Mouse (Mus musculus) megakaryocyte-erythroid progenitor cell, adult 5 weeks (primary cell): ENCODE data around the gene Sdad1. TPM values are rescaled to one million over a fixed set of nuclear protein-coding genes. Genes with fewer than 3 reads are reported as not detected.

Experiments used
- polyA plus RNA-seq: library from polyadenylated mRNA; stranded (reverse); fragments of >175 nt; gene quantifications from 2 replicates; pipeline ENCODE4 v1.2.3, GENCODE M21; 2012

The Sdad1 gene
- 31.9 and 33.4 TPM in 2 replicates for polyA plus RNA-seq

DNA sequence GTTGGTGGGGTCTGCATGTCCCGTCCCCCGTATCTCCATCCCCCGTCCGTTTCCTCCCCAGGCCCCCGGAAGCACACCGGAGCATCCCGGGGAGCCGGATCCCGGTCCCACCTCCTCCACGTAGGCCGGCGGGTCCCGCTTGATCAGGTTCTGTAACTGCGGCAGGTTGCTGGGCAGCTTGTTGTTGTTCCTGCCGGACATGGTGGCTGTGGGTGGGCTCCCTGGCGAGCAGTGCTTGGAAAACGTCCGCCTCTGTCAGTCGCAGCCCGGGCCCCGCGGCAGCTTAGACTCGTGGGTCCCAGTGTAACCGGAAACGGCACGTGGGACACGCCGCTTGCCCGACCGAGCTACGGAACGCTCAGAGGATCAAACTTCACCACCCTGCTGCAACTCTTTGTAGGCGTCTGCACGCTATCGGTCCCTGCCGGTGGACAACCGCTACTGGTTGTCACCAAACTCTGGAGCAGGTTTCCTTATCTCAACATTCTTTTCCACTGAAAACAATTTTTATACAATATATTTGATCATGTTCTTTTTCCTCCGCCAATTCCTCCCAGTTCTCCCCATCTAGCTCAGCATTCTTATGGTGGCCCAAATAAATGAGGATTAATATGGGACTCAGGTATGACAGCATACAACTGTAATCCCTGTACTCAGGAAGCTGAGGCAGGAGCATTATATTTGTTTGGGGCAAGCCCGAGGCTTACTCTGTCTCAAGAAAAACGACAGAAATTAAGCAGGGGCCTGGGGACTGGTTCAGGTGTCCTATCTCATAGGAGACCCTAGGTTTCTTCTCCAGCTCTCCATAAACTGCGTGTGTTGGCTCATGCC is at the start of gene Sdad1:
TSS of gene Sdad1 (minus strand) at position 799 of the 831 bp plus-strand sequence.

GRCm38 (mm10) chr5:92348794-92349413 is 38.6 kb upstream of the Sdad1 start, which contains the start of gene Cxcl10:
TSS of gene Cxcl10 (minus strand) at chr5:92348889.

GRCm38 (mm10) chr5:92331635-92332338 is 21.5 kb upstream of the Sdad1 start, which contains the start of gene Art3:
TSS of gene Art3 (plus strand) at chr5:92331827.

DNA sequence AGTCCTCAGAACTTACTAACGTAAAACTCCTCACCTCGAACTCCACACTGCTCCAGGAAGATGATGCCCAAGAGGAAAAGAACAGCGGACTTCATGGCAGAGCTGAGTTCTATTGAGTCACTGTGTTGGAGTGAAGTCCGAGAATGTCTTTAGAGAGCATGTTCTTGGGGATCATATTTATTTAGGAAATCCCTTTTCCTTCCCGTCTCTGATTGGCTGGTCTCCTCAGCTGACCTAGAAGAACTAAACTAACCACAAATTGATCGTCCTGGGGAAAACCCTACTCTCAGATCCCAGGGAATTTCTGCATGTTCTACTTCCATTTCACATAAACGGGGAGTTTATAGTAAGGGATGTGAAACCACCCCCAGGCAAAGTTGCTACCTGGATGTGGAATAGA is 17.6 kb upstream of the Sdad1 start, which contains the start of gene Cxcl9:
TSS of gene Cxcl9 (minus strand) at position 151 of the 400 bp plus-strand sequence.

DNA sequence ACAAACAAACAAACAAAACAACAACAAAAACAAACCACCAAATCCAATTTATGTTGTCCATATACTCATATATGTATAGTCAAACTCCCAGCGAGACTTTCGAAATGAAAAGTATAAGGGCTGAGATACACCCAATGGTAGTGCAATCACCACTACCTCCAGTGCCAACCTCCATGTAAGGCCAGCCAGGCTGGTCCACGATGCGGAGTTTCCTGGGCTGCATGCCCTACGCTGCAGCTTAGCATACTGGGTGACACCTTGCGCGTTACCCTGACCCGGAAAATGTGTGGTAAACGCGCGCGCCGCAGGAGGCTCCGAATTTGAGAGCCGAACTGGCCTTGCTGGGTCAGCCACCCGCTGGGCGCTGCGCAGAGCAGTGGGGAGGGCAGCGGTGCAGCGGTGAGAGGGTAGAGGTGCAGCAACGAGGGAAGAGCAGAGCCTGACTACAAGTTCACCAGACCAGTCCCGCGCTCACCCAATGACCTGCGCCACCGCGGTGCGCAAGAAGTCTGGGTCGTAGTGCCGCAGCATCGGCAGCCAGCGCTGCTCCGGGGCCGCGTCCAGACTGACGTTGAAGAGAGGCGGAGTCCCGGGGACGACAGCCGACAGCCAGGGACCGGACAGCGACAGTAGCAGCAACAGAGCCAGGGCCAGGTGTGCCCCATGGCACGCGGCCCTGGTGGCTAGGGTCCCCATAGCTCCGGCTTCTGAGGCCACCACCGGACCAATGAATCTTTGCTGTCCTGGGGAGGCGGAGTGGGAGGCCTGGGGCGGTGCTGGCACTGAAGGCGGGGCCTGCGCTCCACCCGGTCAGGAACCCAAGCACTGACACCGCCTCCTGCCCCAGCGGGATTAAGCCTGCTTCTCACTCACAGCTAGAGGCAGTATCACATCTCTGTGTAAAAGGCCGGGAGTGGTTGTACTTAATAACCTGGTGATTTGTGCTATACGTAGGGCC is 32.6 kb downstream of the Sdad1 start, which contains the start of gene Naaa:
TSS of gene Naaa (minus strand) at position 734 of the 958 bp plus-strand sequence.

GRCm38 (mm10) chr5:92256218-92256617 is 54.1 kb downstream of the Sdad1 start, which contains the start of gene Ppef2:
TSS of gene Ppef2 (minus strand) at chr5:92256278.

Other genes starting within 250 kb of the Sdad1 start
- 16.7 and 19.1 TPM in 2 replicates for gene G3bp2, start 226.8 kb downstream of the Sdad1 start, polyA plus RNA-seq
- 23.9 and 27.0 TPM in 2 replicates for gene Uso1, start 172.5 kb downstream of the Sdad1 start, polyA plus RNA-seq
- gene U90926, start 95.1 kb downstream of the Sdad1 start, polyA plus RNA-seq: not detected in 2 replicates
- 0.04 TPM in 1 of 2 replicates, not detected in the other for gene Ppef2, start 54.2 kb downstream of the Sdad1 start, polyA plus RNA-seq
- gene Naaa, start 32.3 kb downstream of the Sdad1 start, polyA plus RNA-seq: 11.6 and 14.2 TPM in 2 replicates
- 0.42 and 0.71 TPM in 2 replicates for gene Cxcl9, start 17.6 kb upstream of the Sdad1 start, polyA plus RNA-seq
- not detected in 2 replicates for gene Art3, start 21.3 kb upstream of the Sdad1 start, polyA plus RNA-seq
- gene Cxcl10, start 38.4 kb upstream of the Sdad1 start, polyA plus RNA-seq: 3.6 and 4.4 TPM in 2 replicates
- gene Nup54, start 124.7 kb upstream of the Sdad1 start, polyA plus RNA-seq: 13.2 and 13.7 TPM in 2 replicates
- gene Scarb2, start 196.4 kb upstream of the Sdad1 start, polyA plus RNA-seq: 7.1 and 7.2 TPM in 2 replicates
- gene Fam47e, start 244.6 kb upstream of the Sdad1 start, polyA plus RNA-seq: not detected in 2 replicates